Mouse (Mus musculus): Measurements from ENCODE around the gene Slc37a2. TPM values are rescaled to one million over a fixed set of nuclear protein-coding genes. Genes with fewer than 3 reads are reported as not detected.

The Slc37a2 gene
- total and polyA plus RNA-seq, 3 experiments = 1.1 to 1.4 TPM; not detected in 1

DNA sequence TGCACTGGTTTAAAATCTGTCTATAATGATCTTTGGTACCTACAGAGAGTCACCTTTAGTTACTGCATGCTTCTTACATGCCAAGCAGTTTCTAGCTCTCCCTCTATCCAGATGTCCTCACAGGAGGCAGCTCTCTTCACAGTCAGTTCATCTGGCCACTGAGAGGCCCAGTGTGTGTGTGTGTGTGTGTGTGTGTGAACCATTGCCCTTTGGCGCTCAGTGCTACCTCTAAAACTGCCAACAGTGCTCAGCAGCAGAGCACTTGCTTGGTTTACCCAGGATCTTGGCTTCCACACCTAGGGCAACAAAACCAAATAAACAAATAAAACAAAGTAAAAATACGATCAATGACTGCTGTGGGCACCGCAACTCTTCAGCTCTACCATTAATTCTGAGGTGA lies 5.6 kb downstream of the Slc37a2 start:
- H3K9ac ChIP-seq (ENCODE audit: control insufficient read depth, low read depth, low read length, poor library complexity, severe bottlenecking) = no peak overlapping the region
- peaks cover 0 to 20% of the 10 kb centered on the region in 2 experiments; a peak in 2 of 4 replicates for H3K36me3 ChIP-seq (ENCODE audit: control insufficient read depth in 1 of 2, insufficient read depth in 2 of 2, low read length in 2 of 2)
- H3K4me1 ChIP-seq (ENCODE audit: control insufficient read depth in 1 of 2, insufficient read depth in 2 of 2, low read length in 2 of 2) = peaks cover 15 to 31% of the 10 kb centered on the region in 2 experiments
- no peak overlapping the region for H3K27ac ChIP-seq (ENCODE audit: control insufficient read depth, low read depth, low read length)
- H3K79me2 ChIP-seq (ENCODE audit: control insufficient read depth, insufficient read depth, low read length, poor library complexity) = no peaks in the 10 kb centered on the region
- H3K4me3 ChIP-seq (ENCODE audit: control insufficient read depth in 1 of 2, insufficient read depth in 1 of 2, low read depth in 2 of 2, low read length in 2 of 2) = no peak overlapping the region
- TF ChIP-seq RAD21 (IDR thresholded peaks at IDR 0.05; ENCODE audit: low read depth, low read length) (no peak), GATA1 (IDR thresholded peaks at IDR 0.05; ENCODE audit: low read depth, low read length) (no peak), SMC3 (IDR thresholded peaks at IDR 0.05; ENCODE audit: low read depth, low read length) (no peak), CTCF (IDR thresholded peaks at IDR 0.05 in 2 of 3, conservative IDR thresholded peaks at IDR 0.05 in 1 of 3; ENCODE audit: control insufficient read depth in 1 of 3, insufficient read depth in 1 of 3, low read depth in 2 of 3, low read length in 3 of 3, poor library complexity in 1 of 3, severe bottlenecking in 1 of 3) (no peak), MYC (IDR thresholded peaks at IDR 0.05; ENCODE audit: low read depth, low read length) (no peak), NRF1 (IDR thresholded peaks at IDR 0.05; ENCODE audit: insufficient read depth, low read depth, low read length, poor library complexity, severe bottlenecking) (no peak)
- H3K27me3 ChIP-seq (ENCODE audit: control insufficient read depth in 1 of 2, insufficient read depth in 2 of 2, low read length in 2 of 2) = no peaks in the 10 kb centered on the region
- H3K9me3 ChIP-seq (replicated peaks; ENCODE audit: insufficient read depth, low read length) = no peaks in the 10 kb centered on the region
- no peak for DNase-seq (ENCODE audit: low read depth, low spot score)

DNA sequence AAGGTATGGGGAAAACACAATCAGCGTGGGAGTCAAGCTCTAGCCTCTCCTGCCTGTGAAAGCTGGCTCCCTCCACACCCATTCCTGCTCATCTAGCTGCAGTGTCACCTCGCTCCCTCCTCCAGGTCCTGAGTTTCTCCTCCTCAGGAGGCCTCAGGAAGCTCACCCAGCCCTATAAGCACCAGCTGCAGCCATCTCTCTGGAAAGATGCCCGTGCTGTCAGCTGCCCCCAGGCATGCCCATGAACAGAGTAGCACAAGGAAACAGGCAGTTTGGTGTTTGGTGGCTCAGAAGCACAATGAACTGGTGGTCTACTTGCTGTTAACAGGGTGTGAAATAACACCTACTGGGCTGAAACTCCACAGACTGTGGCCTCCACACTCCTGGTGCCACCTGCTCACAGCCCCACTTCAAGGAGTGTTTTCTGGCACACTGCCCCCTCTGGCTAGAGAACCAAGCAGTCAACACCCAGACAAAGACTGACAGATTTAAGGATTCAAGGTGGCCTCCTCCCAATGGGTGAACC lies 7.1 kb downstream of the Slc37a2 start:
- no peak for TF ChIP-seq MYB (IDR thresholded peaks at IDR 0.05; ENCODE audit: low read depth, low read length)
- TF ChIP-seq ZMIZ1 (IDR thresholded peaks at IDR 0.05; ENCODE audit: low read depth, low read length) = no peak
- no peak for TF ChIP-seq TAL1 (IDR thresholded peaks at IDR 0.05; ENCODE audit: low read length)
- peak in 1 of 3 experiments; percentile 5; a peak in 1 of 6 replicates for TF ChIP-seq CTCF (IDR thresholded peaks at IDR 0.05 in 2 of 3, conservative IDR thresholded peaks at IDR 0.05 in 1 of 3; ENCODE audit: control insufficient read depth in 1 of 3, insufficient read depth in 1 of 3, low read depth in 2 of 3, low read length in 3 of 3, poor library complexity in 1 of 3, severe bottlenecking in 1 of 3)
- TF ChIP-seq TCF12 (IDR thresholded peaks at IDR 0.05; ENCODE audit: low read depth, low read length) = no peak
- TF ChIP-seq ZNF384 (IDR thresholded peaks at IDR 0.05; ENCODE audit: low read depth, low read length) = no peak
- peaks cover 0 to 22% of the 10 kb centered on the region in 2 experiments; a peak in 2 of 4 replicates for H3K36me3 ChIP-seq (ENCODE audit: control insufficient read depth in 1 of 2, insufficient read depth in 2 of 2, low read length in 2 of 2)
- no peak overlapping the region for H3K27ac ChIP-seq (ENCODE audit: control insufficient read depth, low read depth, low read length)
- no peak overlapping the region for H3K9ac ChIP-seq (ENCODE audit: control insufficient read depth, low read depth, low read length, poor library complexity, severe bottlenecking)
- H3K9me3 ChIP-seq (replicated peaks; ENCODE audit: insufficient read depth, low read length) = no peaks in the 10 kb centered on the region
- peak; percentile 46 for DNase-seq (ENCODE audit: low read depth, low spot score)
- no peaks in the 10 kb centered on the region for H3K79me2 ChIP-seq (ENCODE audit: control insufficient read depth, insufficient read depth, low read length, poor library complexity)
- H3K27me3 ChIP-seq (ENCODE audit: control insufficient read depth in 1 of 2, insufficient read depth in 2 of 2, low read length in 2 of 2) = no peaks in the 10 kb centered on the region
- no peak overlapping the region for H3K4me3 ChIP-seq (ENCODE audit: control insufficient read depth in 1 of 2, insufficient read depth in 1 of 2, low read depth in 2 of 2, low read length in 2 of 2)
- H3K4me1 ChIP-seq (ENCODE audit: control insufficient read depth in 1 of 2, insufficient read depth in 2 of 2, low read length in 2 of 2) = peaks cover 18 to 38% of the 10 kb centered on the region in 2 experiments

- H3K9ac ChIP-seq (ENCODE audit: control insufficient read depth, low read depth, low read length, poor library complexity, severe bottlenecking) = peak overlapping the region; percentile 4; the same call in 1 of the 2 replicates
- peak; percentile 89 for DNase-seq (ENCODE audit: low read depth, low spot score)
- no peak for TF ChIP-seq ZKSCAN1 (IDR thresholded peaks at IDR 0.05; ENCODE audit: low read depth, low read length)
- no peak for TF ChIP-seq CHD1 (IDR thresholded peaks at IDR 0.05; ENCODE audit: low read depth, low read length)
- TF ChIP-seq NELFE (IDR thresholded peaks at IDR 0.05; ENCODE audit: low read depth, low read length) = 0 out of 2 replicates have a peak, but pooled peaks have one; percentile 34
- no peak for TF ChIP-seq MAFK (IDR thresholded peaks at IDR 0.05; ENCODE audit: borderline replicate concordance, low read depth, low read length)
- TF ChIP-seq ZC3H11A (IDR thresholded peaks at IDR 0.05; ENCODE audit: low read depth, low read length) = no peak
- TF ChIP-seq USF2 (IDR thresholded peaks at IDR 0.05; ENCODE audit: borderline replicate concordance in 1 of 2, insufficient read depth in 1 of 2, low read depth in 1 of 2, low read length in 2 of 2) = peak in 1 of 2 experiments; percentile 41; a peak in 1 of 4 replicates
- TF ChIP-seq JUND (IDR thresholded peaks at IDR 0.05; ENCODE audit: low read depth, low read length) = no peak
- peak; percentile 59 for TF ChIP-seq RCOR1 (IDR thresholded peaks at IDR 0.05; ENCODE audit: low read depth, low read length)
- TF ChIP-seq MXI1 (IDR thresholded peaks at IDR 0.05; ENCODE audit: low read depth, low read length) = peak; percentile 83
- no peak for TF ChIP-seq POLR2A (IDR thresholded peaks at IDR 0.05; ENCODE audit: control insufficient read depth in 1 of 2, insufficient read depth in 1 of 2, low read depth in 1 of 2, low read length in 2 of 2, poor library complexity in 1 of 2)
- no peak for TF ChIP-seq ZNF384 (IDR thresholded peaks at IDR 0.05; ENCODE audit: low read depth, low read length)
- peak; percentile 75; the same call in 1 of the 2 replicates for TF ChIP-seq ETS1 (IDR thresholded peaks at IDR 0.05; ENCODE audit: low read depth, low read length)
- peak; percentile 93 for TF ChIP-seq MYC (IDR thresholded peaks at IDR 0.05; ENCODE audit: low read depth, low read length)
- TF ChIP-seq MAX (IDR thresholded peaks at IDR 0.05; ENCODE audit: low read length) = peak; percentile 83
- no peak for TF ChIP-seq POLR2AphosphoS5 (IDR thresholded peaks at IDR 0.05; ENCODE audit: borderline replicate concordance, low read depth, low read length)
- TF ChIP-seq BHLHE40 (IDR thresholded peaks at IDR 0.05; ENCODE audit: borderline replicate concordance, low read depth, low read length) = peak; percentile 83
Measured at GRCm38 (mm10) chr9:37247429-37247828, 8.1 kb downstream of the Slc37a2 start.

More at GRCm38 (mm10) chr9:37247429-37247828, 8.1 kb downstream of the Slc37a2 start:
- Histone ChIP-seq H3K27me3 (ENCODE audit: control insufficient read depth in 1 of 2, insufficient read depth in 2 of 2, low read length in 2 of 2) (no peaks in the 10 kb centered on the region), H3K27ac (ENCODE audit: control insufficient read depth, low read depth, low read length) (peak overlapping the region; percentile 55), H3K4me1 (ENCODE audit: control insufficient read depth in 1 of 2, insufficient read depth in 2 of 2, low read length in 2 of 2) (peaks cover 18 to 43% of the 10 kb centered on the region in 2 experiments), H3K9me3 (replicated peaks; ENCODE audit: insufficient read depth, low read length) (no peaks in the 10 kb centered on the region), H3K79me2 (ENCODE audit: control insufficient read depth, insufficient read depth, low read length, poor library complexity) (no peaks in the 10 kb centered on the region), H3K4me3 (ENCODE audit: control insufficient read depth in 1 of 2, insufficient read depth in 1 of 2, low read depth in 2 of 2, low read length in 2 of 2) (no peak overlapping the region), H3K36me3 (ENCODE audit: control insufficient read depth in 1 of 2, insufficient read depth in 2 of 2, low read length in 2 of 2) (peaks cover 0 to 22% of the 10 kb centered on the region in 2 experiments; a peak in 2 of 4 replicates)
